Mouse (Mus musculus) testis, adult 2 months (tissue): ENCODE measurements around the gene Wwtr1.

Experiments used
- CTCF ChIP-seq: fragments of 200-500 bp; IDR thresholded peaks from 2 replicates; pipeline ENCODE4 v1.5.1; 2012; ENCODE audit warnings: low read depth, mild to moderate bottlenecking, inconsistent platforms, low read length, moderate library complexity; ENCODE audit not compliant: control insufficient read depth, insufficient read depth, insufficient replicate concordance
- POLR2A ChIP-seq: fragments of 200-500 bp; IDR thresholded peaks from 2 replicates; pipeline ENCODE4 v1.6.1; 2012; ENCODE audit warnings: low read depth, mild to moderate bottlenecking, inconsistent platforms, low read length, moderate library complexity; ENCODE audit not compliant: control insufficient read depth

DNA sequence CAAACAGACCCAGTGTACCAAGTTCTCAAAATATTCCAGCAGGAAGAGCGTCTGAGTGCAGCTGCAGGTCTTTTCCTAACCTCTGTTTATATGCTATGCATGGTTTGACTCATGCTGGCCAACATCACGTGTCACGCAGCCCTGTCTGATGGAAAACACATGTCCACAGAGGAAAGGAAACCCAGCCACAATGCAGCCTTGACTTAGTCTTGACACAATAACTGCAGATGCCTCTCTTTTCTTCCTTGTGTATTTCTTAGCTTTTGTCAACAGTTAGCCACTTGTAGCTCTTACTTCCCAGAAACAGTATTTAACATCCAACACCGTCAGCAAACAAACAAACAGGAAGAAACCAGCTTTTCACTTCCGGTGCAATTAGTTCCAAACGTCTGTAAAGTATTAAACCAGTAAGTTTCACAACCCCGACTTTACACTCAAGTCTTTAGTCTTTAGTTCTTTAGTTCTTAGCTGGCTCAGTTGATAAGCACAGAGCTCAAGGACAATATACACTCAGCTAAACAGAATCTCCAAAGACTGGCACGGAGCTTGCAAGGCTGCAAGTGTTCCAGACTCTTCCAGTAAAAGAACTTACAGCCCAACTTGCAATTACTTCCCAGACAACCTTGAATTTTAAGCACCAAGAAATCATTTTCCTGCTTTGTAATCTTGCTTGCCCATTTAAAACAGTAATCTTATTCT lies 88.1 kb downstream of the Wwtr1 start:
- TF ChIP-seq CTCF, result no peak
- no peak for TF ChIP-seq POLR2A
